Mouse (Mus musculus) left cerebral cortex, postnatal 10 days (tissue): Measurements from ENCODE around the gene Afp. TPM values are rescaled to one million over a fixed set of nuclear protein-coding genes. Genes with fewer than 3 reads are reported as not detected.

Source experiments
- DNase-seq, 2 experiments: peaks; one replicate each; pipeline ENCODE4 v3.0.0; 2021 to 2022; ENCODE audit warnings: low spot score in 2 of 2, mixed read lengths in 1 of 2; ENCODE audit errors: extremely low spot score in 1 of 2
- intact Hi-C: fragments of 180-260 bp; cut with DNase I; formaldehyde crosslinking; loops from one replicate; pipeline ENCODE4 v1.15.1; 2025
- total RNA-seq, 2 experiments: library from RNA; stranded (reverse); gene quantifications; 2 replicates each; pipeline ENCODE4 v1.2.3; 2021

Gene Afp
- total RNA-seq, result under 1 TPM in 1 of 2 experiments, not detected in 1; 0.20 TPM

GRCm38 (mm10) chr5:90490518-90490917 lies at the start of gene Afp:
Gene Afp (plus strand): TSS chr5:90490737.
- DNase-seq, result no peak
- intact Hi-C loops, result no loop called here

- DNase-seq, result no peak
- intact Hi-C loops, result no loop called here
Measured at GRCm38 (mm10) chr5:90447577-90447976, 43.0 kb upstream of the Afp start.

- intact Hi-C loops, result no loop called here
- no peak for DNase-seq
Measured at GRCm38 (mm10) chr5:90449961-90450360, 40.6 kb upstream of the Afp start.

GRCm38 (mm10) chr5:90452711-90453110 lies 37.8 kb upstream of the Afp start:
- DNase-seq, result no peak
- intact Hi-C loops, result no loop called here

- intact Hi-C loops, result no loop called here
- no peak for DNase-seq
Measured at GRCm38 (mm10) chr5:90457241-90457640, 33.3 kb upstream of the Afp start.

GRCm38 (mm10) chr5:90458727-90459126 lies 31.8 kb upstream of the Afp start:
- DNase-seq, result peak in 1 of 2 experiments; percentile 5
- intact Hi-C loops, result no loop called here

- DNase-seq, result no peak
- intact Hi-C loops, result no loop called here
Measured at GRCm38 (mm10) chr5:90460619-90461018, 29.9 kb upstream of the Afp start, which contains the start of gene Alb. Gene Alb (plus strand): TSS chr5:90460897.

GRCm38 (mm10) chr5:90466806-90467205 lies 23.7 kb upstream of the Afp start:
- DNase-seq, result no peak

GRCm38 (mm10) chr5:90467245-90467644 lies 23.3 kb upstream of the Afp start:
- intact Hi-C loops, result no loop called here
- peak in 1 of 2 experiments; percentile 14 for DNase-seq

More at GRCm38 (mm10) chr5:90466806-90467205, 23.7 kb upstream of the Afp start:
- intact Hi-C loops, result no loop called here

GRCm38 (mm10) chr5:90470836-90471235 lies 19.7 kb upstream of the Afp start:
- no peak for DNase-seq
- intact Hi-C loops, result no loop called here

GRCm38 (mm10) chr5:90473902-90474301 lies 16.6 kb upstream of the Afp start:
- intact Hi-C loops, result no loop called here
- no peak for DNase-seq

- intact Hi-C loops, result no loop called here
- no peak for DNase-seq
Measured at GRCm38 (mm10) chr5:90474369-90474768, 16.2 kb upstream of the Afp start.

- no peak for DNase-seq
- intact Hi-C loops, result no loop called here
Measured at GRCm38 (mm10) chr5:90476741-90477140, 13.8 kb upstream of the Afp start.

GRCm38 (mm10) chr5:90477308-90478140 lies 13.0 kb upstream of the Afp start:
- intact Hi-C loops, result no loop called here
- no peak for DNase-seq

- intact Hi-C loops, result no loop called here
- DNase-seq, result no peak
Measured at GRCm38 (mm10) chr5:90478886-90479285, 11.7 kb upstream of the Afp start.

- intact Hi-C loops, result no loop called here
Measured at GRCm38 (mm10) chr5:90485597-90485996, 4.9 kb upstream of the Afp start.

GRCm38 (mm10) chr5:90488323-90488722 lies 2.2 kb upstream of the Afp start:
- no peak for DNase-seq
- intact Hi-C loops, result no loop called here

More at GRCm38 (mm10) chr5:90485597-90485996, 4.9 kb upstream of the Afp start:
- no peak for DNase-seq

GRCm38 (mm10) chr5:90492440-90492839 lies 1.9 kb downstream of the Afp start:
- no peak for DNase-seq
- intact Hi-C loops, result no loop called here

- DNase-seq, result no peak
- intact Hi-C loops, result no loop called here
Measured at GRCm38 (mm10) chr5:90494308-90494707, 3.8 kb downstream of the Afp start.

GRCm38 (mm10) chr5:90499509-90499908 lies 9.0 kb downstream of the Afp start:
- DNase-seq, result peak in 1 of 2 experiments; percentile 25
- intact Hi-C loops, result loop anchor here (5.0 kb wide), 1 partner anchor 92 kb away; no protein-coding TSS in a partner anchor
